Mouse (Mus musculus): ENCODE data around the gene Zmpste24.

DNA sequence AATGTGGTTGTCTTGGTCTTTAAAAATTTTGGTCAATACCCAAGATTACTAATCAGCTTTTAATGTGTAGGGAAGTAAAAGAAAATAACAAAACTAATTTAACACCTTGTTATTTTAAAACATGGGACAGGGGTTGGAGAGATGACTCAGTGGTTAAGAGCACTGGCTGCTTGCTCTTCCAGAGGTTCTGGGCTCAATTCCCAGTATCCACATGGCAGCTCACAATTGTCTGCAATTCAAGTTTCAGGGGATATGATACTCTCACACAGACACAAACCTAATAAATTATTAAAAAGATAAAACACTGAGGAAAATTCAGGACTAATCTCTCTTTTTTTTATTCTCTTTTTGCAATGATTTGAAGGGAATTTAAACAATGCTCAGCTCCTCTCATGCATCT is 13.5 kb downstream of the Zmpste24 start:
- TF ChIP-seq CTCF (IDR thresholded peaks at IDR 0.05; ENCODE audit: low read depth, low read length) (no peak), POLR2A (IDR thresholded peaks at IDR 0.05; ENCODE audit: insufficient read depth, low read length) (no peak)

Data from ES-Bruce4 (cell line).